Mouse (Mus musculus): Measurements from ENCODE around the gene Arf3. TPM values are rescaled to one million over a fixed set of nuclear protein-coding genes. Genes with fewer than 3 reads are reported as not detected.

The Arf3 gene
- polyA plus RNA-seq, 1 experiment, result 0.14 TPM

DNA sequence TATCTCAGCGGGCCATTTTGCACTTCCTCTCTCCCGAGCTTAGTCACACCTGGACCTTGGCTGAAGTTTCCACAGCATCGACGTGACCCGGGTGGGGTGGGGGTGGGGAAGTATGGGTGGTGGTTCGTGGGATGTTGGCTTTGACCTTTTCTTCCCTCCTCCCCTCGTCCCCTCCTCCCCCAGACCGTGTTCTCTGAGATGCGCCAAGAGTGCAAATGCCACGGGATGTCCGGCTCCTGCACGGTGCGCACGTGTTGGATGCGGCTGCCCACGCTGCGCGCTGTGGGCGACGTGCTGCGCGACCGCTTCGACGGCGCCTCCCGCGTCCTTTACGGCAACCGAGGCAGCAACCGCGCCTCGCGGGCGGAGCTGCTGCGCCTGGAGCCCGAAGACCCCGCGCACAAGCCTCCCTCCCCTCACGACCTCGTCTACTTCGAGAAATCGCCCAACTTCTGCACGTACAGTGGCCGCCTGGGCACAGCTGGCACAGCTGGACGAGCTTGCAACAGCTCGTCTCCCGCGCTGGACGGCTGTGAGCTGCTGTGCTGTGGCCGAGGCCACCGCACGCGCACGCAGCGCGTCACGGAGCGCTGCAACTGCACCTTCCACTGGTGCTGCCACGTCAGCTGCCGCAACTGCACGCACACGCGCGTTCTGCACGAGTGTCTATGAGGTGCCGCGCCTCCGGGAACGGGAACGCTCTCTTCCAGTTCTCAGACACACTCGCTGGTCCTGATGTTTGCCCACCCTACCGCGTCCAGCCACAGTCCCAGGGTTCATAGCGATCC, 29.4 kb upstream of the Arf3 start:
- TF ChIP-seq GATA1 (IDR thresholded peaks at IDR 0.05; ENCODE audit: low read length) (no peak), TAL1 (IDR thresholded peaks at IDR 0.05; ENCODE audit: low read length) (no peak)
- Histone ChIP-seq H3K4me3 (replicated peaks) (no peak overlapping the region), H3K27me3 (ENCODE audit: control insufficient read depth) (peaks cover 100% of the 10 kb centered on the region), H3K36me3 (ENCODE audit: control insufficient read depth) (no peaks in the 10 kb centered on the region), H3K4me1 (ENCODE audit: control insufficient read depth) (peaks cover 3% of the 10 kb centered on the region; the same call in 1 of the 2 replicates), H3K9me3 (ENCODE audit: control insufficient read depth, low read length) (peaks cover 16% of the 10 kb centered on the region; the same call in 1 of the 2 replicates)

DNA sequence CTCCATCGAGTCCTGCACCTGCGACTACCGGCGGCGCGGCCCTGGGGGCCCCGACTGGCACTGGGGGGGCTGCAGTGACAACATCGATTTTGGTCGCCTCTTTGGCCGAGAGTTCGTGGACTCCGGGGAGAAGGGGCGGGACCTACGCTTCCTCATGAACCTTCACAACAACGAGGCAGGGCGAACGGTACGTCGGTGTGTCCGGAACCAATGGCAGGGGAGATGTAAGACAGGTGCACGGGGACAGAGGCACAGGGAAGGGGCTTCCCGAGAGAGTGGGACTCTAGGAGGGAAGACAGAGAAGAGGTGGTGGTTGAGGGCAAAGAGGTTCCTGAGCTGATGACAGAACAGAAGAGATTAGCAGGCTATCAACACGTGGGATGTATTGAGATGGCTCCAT, 28.8 kb upstream of the Arf3 start:
- Histone ChIP-seq H3K36me3 (ENCODE audit: control insufficient read depth) (no peaks in the 10 kb centered on the region), H3K4me3 (replicated peaks) (no peak overlapping the region), H3K27me3 (ENCODE audit: control insufficient read depth) (peaks cover 97% of the 10 kb centered on the region), H3K9me3 (ENCODE audit: control insufficient read depth, low read length) (peaks cover 16% of the 10 kb centered on the region; the same call in 1 of the 2 replicates), H3K4me1 (ENCODE audit: control insufficient read depth) (peaks cover 3% of the 10 kb centered on the region; the same call in 1 of the 2 replicates)
- TF ChIP-seq TAL1 (IDR thresholded peaks at IDR 0.05; ENCODE audit: low read length), result no peak
- no peak for TF ChIP-seq GATA1 (IDR thresholded peaks at IDR 0.05; ENCODE audit: low read length)

DNA sequence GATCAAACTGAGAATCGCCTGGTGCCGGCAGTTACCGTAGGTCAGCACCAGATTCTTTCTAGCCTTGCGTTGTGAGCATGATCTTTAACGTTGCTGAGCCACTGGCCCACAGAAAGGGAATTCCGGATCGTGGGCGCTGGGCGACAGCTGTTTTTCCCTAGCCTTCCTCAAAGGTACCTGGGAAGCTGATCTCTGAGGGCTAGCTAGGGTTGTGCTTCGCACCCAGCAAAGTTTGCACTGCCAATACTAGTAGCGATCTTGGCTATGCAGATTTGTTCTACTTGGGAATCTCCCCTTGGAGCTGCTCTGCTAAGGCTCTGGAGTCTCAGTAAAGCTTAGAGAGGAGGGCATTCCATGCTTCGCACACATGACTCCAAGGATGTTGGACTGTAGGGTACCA, 28.2 kb upstream of the Arf3 start:
- Histone ChIP-seq H3K4me1 (ENCODE audit: control insufficient read depth) (peaks cover 3% of the 10 kb centered on the region; the same call in 1 of the 2 replicates), H3K9me3 (ENCODE audit: control insufficient read depth, low read length) (peaks cover 16% of the 10 kb centered on the region; the same call in 1 of the 2 replicates), H3K4me3 (replicated peaks) (no peak overlapping the region), H3K27me3 (ENCODE audit: control insufficient read depth) (peaks cover 93% of the 10 kb centered on the region), H3K36me3 (ENCODE audit: control insufficient read depth) (no peaks in the 10 kb centered on the region)
- no peak for TF ChIP-seq GATA1 (IDR thresholded peaks at IDR 0.05; ENCODE audit: low read length)
- TF ChIP-seq TAL1 (IDR thresholded peaks at IDR 0.05; ENCODE audit: low read length), result no peak

DNA sequence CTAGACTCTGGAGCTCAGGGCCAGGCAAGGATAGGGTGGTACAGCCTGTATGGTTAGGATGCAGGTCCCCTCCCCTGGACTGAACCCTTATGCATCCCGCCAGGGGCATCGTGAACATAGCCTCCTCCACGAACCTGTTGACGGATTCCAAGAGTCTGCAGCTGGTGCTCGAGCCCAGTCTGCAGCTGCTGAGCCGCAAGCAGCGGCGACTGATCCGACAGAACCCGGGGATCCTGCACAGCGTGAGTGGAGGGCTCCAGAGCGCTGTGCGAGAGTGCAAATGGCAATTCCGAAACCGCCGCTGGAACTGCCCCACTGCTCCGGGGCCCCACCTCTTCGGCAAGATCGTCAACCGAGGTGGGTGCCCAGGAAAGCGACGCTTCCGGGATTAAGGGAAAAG, 27.7 kb upstream of the Arf3 start:
- H3K4me1 ChIP-seq (ENCODE audit: control insufficient read depth), result peaks cover 3% of the 10 kb centered on the region; the same call in 1 of the 2 replicates
- H3K4me3 ChIP-seq (replicated peaks), result no peak overlapping the region
- peaks cover 92% of the 10 kb centered on the region for H3K27me3 ChIP-seq (ENCODE audit: control insufficient read depth)
- no peak for TF ChIP-seq TAL1 (IDR thresholded peaks at IDR 0.05; ENCODE audit: low read length)
- TF ChIP-seq GATA1 (IDR thresholded peaks at IDR 0.05; ENCODE audit: low read length), result no peak
- H3K9me3 ChIP-seq (ENCODE audit: control insufficient read depth, low read length), result peaks cover 18% of the 10 kb centered on the region; the same call in 1 of the 2 replicates
- no peaks in the 10 kb centered on the region for H3K36me3 ChIP-seq (ENCODE audit: control insufficient read depth)

DNA sequence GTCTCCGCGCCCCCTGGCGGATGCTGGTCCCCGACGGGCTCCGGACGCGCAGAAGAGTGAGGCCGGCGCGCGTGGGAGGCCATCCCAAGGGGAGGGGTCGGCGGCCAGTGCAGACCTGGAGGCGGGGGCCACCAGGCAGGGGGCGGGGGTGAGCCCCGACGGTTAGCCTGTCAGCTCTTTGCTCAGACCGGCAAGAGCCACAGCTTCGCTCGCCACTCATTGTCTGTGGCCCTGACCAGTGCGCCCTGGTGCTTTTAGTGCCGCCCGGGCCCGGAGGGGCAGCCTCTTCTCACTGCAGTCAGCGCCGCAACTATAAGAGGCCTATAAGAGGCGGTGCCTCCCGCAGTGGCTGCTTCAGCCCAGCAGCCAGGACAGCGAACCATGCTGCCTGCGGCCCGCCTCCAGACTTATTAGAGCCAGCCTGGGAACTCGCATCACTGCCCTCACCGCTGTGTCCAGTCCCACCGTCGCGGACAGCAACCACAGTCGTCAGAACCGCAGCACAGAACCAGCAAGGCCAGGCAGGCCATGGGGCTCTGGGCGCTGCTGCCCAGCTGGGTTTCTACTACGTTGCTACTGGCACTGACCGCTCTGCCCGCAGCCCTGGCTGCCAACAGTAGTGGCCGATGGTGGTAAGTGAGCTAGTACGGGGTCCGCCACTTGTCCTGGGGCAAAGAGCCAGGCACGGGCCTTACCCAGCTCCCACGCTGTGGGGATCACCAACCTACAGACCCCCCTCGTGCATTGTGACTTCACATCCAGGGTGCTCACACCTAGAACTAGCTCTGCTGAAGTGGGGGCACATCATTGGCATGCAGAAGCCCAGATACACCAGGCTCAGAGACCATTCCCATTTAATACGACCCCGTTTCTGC, 26.9 kb upstream of the Arf3 start, which contains the start of gene Wnt1:
TSS of gene Wnt1 (plus strand) at position 197 of the 875 bp plus-strand sequence.
- no peak within 1 kb of the TSS for H3K4me3 ChIP-seq (replicated peaks)
- TF ChIP-seq TAL1 (IDR thresholded peaks at IDR 0.05; ENCODE audit: low read length), result no peak
- no peak for TF ChIP-seq GATA1 (IDR thresholded peaks at IDR 0.05; ENCODE audit: low read length)
- no peaks in the 10 kb centered on the region for H3K36me3 ChIP-seq (ENCODE audit: control insufficient read depth)
- H3K4me1 ChIP-seq (ENCODE audit: control insufficient read depth), result peaks cover 3% of the 10 kb centered on the region; the same call in 1 of the 2 replicates
- H3K27me3 ChIP-seq (ENCODE audit: control insufficient read depth), result peaks cover 88% of the 10 kb centered on the region
- peaks cover 20% of the 10 kb centered on the region; the same call in 1 of the 2 replicates for H3K9me3 ChIP-seq (ENCODE audit: control insufficient read depth, low read length)

DNA sequence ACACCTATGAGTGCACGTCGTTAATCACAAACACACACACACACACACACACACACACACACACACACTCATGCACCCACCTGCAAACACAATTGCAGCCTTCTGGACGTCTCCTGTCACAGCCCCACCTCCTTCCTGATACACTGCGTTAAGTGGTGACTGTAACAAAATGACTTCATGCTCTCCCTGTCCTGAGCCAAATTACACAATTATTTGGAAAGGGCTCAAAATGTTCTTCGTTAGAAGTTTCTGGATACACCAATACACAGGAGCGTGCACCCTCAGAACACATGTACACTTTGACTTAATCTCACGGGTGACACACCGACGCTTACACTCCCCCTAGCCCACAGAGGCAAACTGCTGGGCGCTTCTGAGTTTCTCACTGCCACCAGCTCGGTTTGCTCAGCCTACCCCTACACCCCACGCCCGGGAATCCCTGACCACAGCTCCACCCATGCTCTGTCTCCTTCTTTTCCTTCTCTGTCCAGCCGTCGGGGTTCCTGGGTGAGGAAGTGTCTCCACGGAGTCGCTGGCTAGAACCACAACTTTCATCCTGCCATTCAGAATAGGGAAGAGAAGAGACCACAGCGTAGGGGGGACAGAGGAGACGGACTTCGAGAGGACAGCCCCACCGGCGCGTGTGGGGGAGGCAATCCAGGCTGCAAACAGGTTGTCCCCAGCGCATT, 26.1 kb upstream of the Arf3 start:
- no peaks in the 10 kb centered on the region for H3K36me3 ChIP-seq (ENCODE audit: control insufficient read depth)
- TF ChIP-seq TAL1 (IDR thresholded peaks at IDR 0.05; ENCODE audit: low read length) (no peak), GATA1 (IDR thresholded peaks at IDR 0.05; ENCODE audit: low read length) (no peak)
- H3K4me3 ChIP-seq (replicated peaks), result no peak overlapping the region
- H3K9me3 ChIP-seq (ENCODE audit: control insufficient read depth, low read length), result peaks cover 20% of the 10 kb centered on the region; the same call in 1 of the 2 replicates
- H3K27me3 ChIP-seq (ENCODE audit: control insufficient read depth), result peaks cover 83% of the 10 kb centered on the region
- peaks cover 3% of the 10 kb centered on the region; the same call in 1 of the 2 replicates for H3K4me1 ChIP-seq (ENCODE audit: control insufficient read depth)

DNA sequence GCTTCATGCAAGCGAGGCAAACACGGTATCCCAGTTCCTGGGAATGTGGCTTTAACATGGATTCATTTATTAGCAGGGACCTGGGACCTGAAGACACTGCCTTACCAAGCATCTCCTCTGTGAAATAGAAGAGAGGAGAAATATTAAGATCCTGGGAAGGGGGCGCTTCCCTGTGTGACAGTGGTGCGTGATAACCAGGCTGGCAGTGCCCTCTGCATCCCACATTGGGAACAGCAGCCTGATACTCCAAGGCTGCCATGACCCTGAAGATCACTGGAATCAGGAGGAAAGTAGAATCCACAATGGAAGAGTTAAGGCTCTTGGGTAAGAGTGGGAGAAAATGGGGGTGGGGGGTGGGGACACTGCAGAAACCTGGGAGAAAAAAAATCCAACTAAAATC, 24.9 kb upstream of the Arf3 start:
- peaks cover 75% of the 10 kb centered on the region for H3K27me3 ChIP-seq (ENCODE audit: control insufficient read depth)
- H3K9me3 ChIP-seq (ENCODE audit: control insufficient read depth, low read length), result peaks cover 20% of the 10 kb centered on the region; the same call in 1 of the 2 replicates
- TF ChIP-seq TAL1 (IDR thresholded peaks at IDR 0.05; ENCODE audit: low read length), result no peak
- no peak for TF ChIP-seq GATA1 (IDR thresholded peaks at IDR 0.05; ENCODE audit: low read length)
- H3K4me1 ChIP-seq (ENCODE audit: control insufficient read depth), result peaks cover 3% of the 10 kb centered on the region; the same call in 1 of the 2 replicates
- no peaks in the 10 kb centered on the region for H3K36me3 ChIP-seq (ENCODE audit: control insufficient read depth)
- H3K4me3 ChIP-seq (replicated peaks), result no peak overlapping the region

DNA sequence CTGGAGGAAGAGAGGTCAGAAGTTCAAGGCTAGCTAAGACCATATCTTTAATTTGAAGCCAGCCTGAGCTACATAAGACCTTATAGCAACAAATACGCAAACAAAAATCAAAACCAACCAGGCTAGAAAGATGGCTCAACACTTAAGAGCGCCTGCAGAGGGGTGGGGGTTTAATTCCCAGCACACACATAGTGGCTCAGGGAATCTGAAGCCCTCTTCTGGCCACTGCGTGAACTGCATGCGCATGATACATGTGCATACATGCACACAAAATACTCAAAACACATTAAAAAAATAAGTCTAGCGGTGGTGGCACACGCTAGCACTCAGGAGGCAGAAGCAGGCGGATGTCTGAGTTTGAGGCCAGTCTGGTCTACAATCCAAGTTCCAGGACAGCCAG, 22.7 kb upstream of the Arf3 start:
- no peaks in the 10 kb centered on the region for H3K4me1 ChIP-seq (ENCODE audit: control insufficient read depth)
- H3K4me3 ChIP-seq (replicated peaks), result no peak overlapping the region
- no peaks in the 10 kb centered on the region for H3K36me3 ChIP-seq (ENCODE audit: control insufficient read depth)
- peaks cover 8% of the 10 kb centered on the region; the same call in 1 of the 2 replicates for H3K9me3 ChIP-seq (ENCODE audit: control insufficient read depth, low read length)
- H3K27me3 ChIP-seq (ENCODE audit: control insufficient read depth), result peaks cover 72% of the 10 kb centered on the region
- TF ChIP-seq TAL1 (IDR thresholded peaks at IDR 0.05; ENCODE audit: low read length), result no peak
- TF ChIP-seq GATA1 (IDR thresholded peaks at IDR 0.05; ENCODE audit: low read length), result no peak

Measured in erythroblast, embryonic 14.5 days (primary cell).